Mouse (Mus musculus) CH12.LX (cell line): ENCODE data around the gene Smap1. TPM values are rescaled to one million over a fixed set of nuclear protein-coding genes. Genes with fewer than 3 reads are reported as not detected.

Experiments used
- DNase-seq: peaks from one replicate; pipeline ENCODE4 v3.0.0-alpha.2; 2013; ENCODE audit errors: extremely low read depth
- H3K27ac ChIP-seq: 2 replicates; pipeline ENCODE4 v1.5.1; 2012; ENCODE audit warnings: low read depth, mild to moderate bottlenecking, control low read depth, moderate library complexity; ENCODE audit not compliant: insufficient read depth
- H3K27me3 ChIP-seq: replicated peaks from 2 replicates; pipeline ENCODE3; 2012; ENCODE audit warnings: inconsistent platforms
- H3K36me3 ChIP-seq, 2 experiments: replicated peaks in 1 of 2; 2 replicates each; pipeline versions ENCODE3 to v1.6.1; 2012; ENCODE audit warnings: inconsistent platforms in 1 of 2, low read length in 1 of 2, mild to moderate bottlenecking in 1 of 2, mixed read lengths in 1 of 2, moderate library complexity in 1 of 2; ENCODE audit not compliant: control insufficient read depth in 1 of 2, insufficient read depth in 1 of 2
- H3K4me1 ChIP-seq, 2 experiments: 2 replicates each; pipeline ENCODE4 v1.6.1; 2012; ENCODE audit warnings: inconsistent platforms in 1 of 2, moderate library complexity in 1 of 2; ENCODE audit not compliant: insufficient read depth in 2 of 2, control insufficient read depth in 1 of 2
- H3K4me2 ChIP-seq: 2 replicates; pipeline ENCODE4 v1.6.1; 2012; ENCODE audit warnings: low read depth, mild to moderate bottlenecking, control low read depth; ENCODE audit not compliant: poor library complexity, insufficient read depth, severe bottlenecking
- H3K4me3 ChIP-seq, 3 experiments: fragments of 150-350 bp in 1 of 3; sonication (generic) in 1 of 3; replicated peaks in 1 of 3; 2 replicates each; pipeline versions ENCODE3 to v1.5.1; 2011 to 2012; ENCODE audit warnings: low read depth in 2 of 3, low read length in 2 of 3, mild to moderate bottlenecking in 2 of 3, moderate library complexity in 2 of 3, control low read depth in 1 of 3, improper control_type of control experiment in 1 of 3, inconsistent platforms in 1 of 3, mixed read lengths in 1 of 3; ENCODE audit not compliant: poor library complexity in 1 of 3
- H3K79me2 ChIP-seq: replicated peaks from 2 replicates; pipeline ENCODE4 v1.6.1; 2012; ENCODE audit warnings: mild to moderate bottlenecking, moderate library complexity; ENCODE audit not compliant: control insufficient read depth, poor library complexity, insufficient read depth, severe bottlenecking; ENCODE audit errors: extremely low read depth
- H3K9ac ChIP-seq: 2 replicates; pipeline ENCODE4 v1.6.1; 2012; ENCODE audit warnings: low read depth, mild to moderate bottlenecking, control low read depth, moderate library complexity; ENCODE audit not compliant: insufficient read depth
- H3K9me3 ChIP-seq: replicated peaks from 2 replicates; pipeline ENCODE3; 2012; ENCODE audit warnings: low read length, inconsistent platforms, mixed read lengths
- BHLHE40 ChIP-seq: IDR thresholded peaks from 2 replicates; pipeline ENCODE4 v1.6.1; 2011; ENCODE audit warnings: mild to moderate bottlenecking, low read depth, low read length, improper control_type of control experiment
- CTCF ChIP-seq, 2 experiments: IDR thresholded peaks in 1 of 2; conservative IDR thresholded peaks in 1 of 2; 2 replicates each; pipeline ENCODE4 v1.5.1; 2011 to 2012; ENCODE audit warnings: low read depth in 2 of 2, low read length in 2 of 2, improper control_type of control experiment in 1 of 2, inconsistent platforms in 1 of 2, mild to moderate bottlenecking in 1 of 2, moderate library complexity in 1 of 2
- E2F4 ChIP-seq: IDR thresholded peaks from 2 replicates; pipeline ENCODE4 v1.6.1; 2011; ENCODE audit warnings: low read depth, low read length, improper control_type of control experiment; ENCODE audit not compliant: insufficient replicate concordance
- EP300 ChIP-seq: IDR thresholded peaks from 2 replicates; pipeline ENCODE4 v1.6.1; 2011; ENCODE audit warnings: low read length, improper control_type of control experiment
- ETS1 ChIP-seq: conservative IDR thresholded peaks from 2 replicates; pipeline ENCODE4 v1.6.1; 2012; ENCODE audit warnings: low read depth, mild to moderate bottlenecking, inconsistent platforms, low read length, improper control_type of control experiment, moderate library complexity
- IRF4 ChIP-seq: IDR thresholded peaks from 2 replicates; pipeline ENCODE4 v1.6.1; 2014; ENCODE audit warnings: low read depth, mild to moderate bottlenecking, inconsistent platforms, low read length, improper control_type of control experiment
- JUN ChIP-seq: IDR thresholded peaks from 2 replicates; pipeline ENCODE4 v1.6.1; 2011; ENCODE audit warnings: low read depth, mild to moderate bottlenecking, low read length, improper control_type of control experiment, moderate library complexity; ENCODE audit not compliant: insufficient read depth
- MAZ ChIP-seq: IDR thresholded peaks from 2 replicates; pipeline ENCODE4 v1.6.1; 2012; ENCODE audit warnings: low read depth, mild to moderate bottlenecking, inconsistent platforms, low read length, improper control_type of control experiment, moderate library complexity
- MXI1 ChIP-seq: IDR thresholded peaks from 2 replicates; pipeline ENCODE4 v1.6.1; 2011; ENCODE audit warnings: mild to moderate bottlenecking, low read depth, low read length, improper control_type of control experiment
- NELFE ChIP-seq: IDR thresholded peaks from 2 replicates; pipeline ENCODE4 v1.6.1; 2011; ENCODE audit warnings: low read depth, low read length, improper control_type of control experiment
- PAX5 ChIP-seq: IDR thresholded peaks from 2 replicates; pipeline ENCODE4 v1.6.1; 2012; ENCODE audit warnings: low read length, inconsistent platforms, mixed read lengths
- POLR2A ChIP-seq: IDR thresholded peaks from 2 replicates; pipeline ENCODE4 v1.6.1; 2011; ENCODE audit warnings: low read depth, mild to moderate bottlenecking, improper control_type of control experiment, low read length
- SIN3A ChIP-seq: IDR thresholded peaks from 2 replicates; pipeline ENCODE4 v1.6.1; 2012; ENCODE audit warnings: low read length, improper control_type of control experiment, inconsistent platforms
- TBP ChIP-seq: conservative IDR thresholded peaks from 2 replicates; pipeline ENCODE4 v1.6.1; 2011; ENCODE audit warnings: low read depth, low read length, improper control_type of control experiment
- TCF12 ChIP-seq: IDR thresholded peaks from 2 replicates; pipeline ENCODE4 v1.6.1; 2014; ENCODE audit warnings: low read depth, mild to moderate bottlenecking, inconsistent platforms, low read length, improper control_type of control experiment
- USF2 ChIP-seq: conservative IDR thresholded peaks from 2 replicates; pipeline ENCODE4 v1.6.1; 2011; ENCODE audit warnings: low read depth, low read length, improper control_type of control experiment
- ZKSCAN1 ChIP-seq: IDR thresholded peaks from 2 replicates; pipeline ENCODE4 v1.6.1; 2012; ENCODE audit warnings: low read depth, inconsistent platforms, low read length, improper control_type of control experiment, borderline replicate concordance
- ZMIZ1 ChIP-seq: IDR thresholded peaks from 2 replicates; pipeline ENCODE4 v1.6.1; 2012; ENCODE audit warnings: low read depth, mild to moderate bottlenecking, inconsistent platforms, low read length, improper control_type of control experiment
- ZNF384 ChIP-seq: IDR thresholded peaks from 2 replicates; pipeline ENCODE4 v1.6.1; 2012; ENCODE audit warnings: low read depth, low read length, improper control_type of control experiment, inconsistent platforms
- dilution Hi-C: fragments of 300-500 bp; cut with MboI; formaldehyde crosslinking; loops from 2 replicates; pipeline ENCODE4 v1.14.3; 2020; ENCODE audit warnings: low sequenced_read_pairs; ENCODE audit not compliant: extremely low pct_unique_long_range_greater_than_20kb, extremely low pct_ligation_motif_present
- in situ Hi-C: fragments of 300-500 bp; cut with MboI; formaldehyde crosslinking; loops from 3 replicates; pipeline ENCODE4 v1.14.3; 2019; ENCODE audit warnings: low sequenced_read_pairs, low pct_ligation_motif_present, low pct_unique_long_range_greater_than_20kb, mixed read lengths
- polyA plus RNA-seq: library from polyadenylated mRNA; unstranded; fragments of >175 nt; gene quantifications from 2 replicates; pipeline ENCODE4 v1.2.1, GENCODE M21; 2012; ENCODE audit warnings: low read depth; ENCODE audit not compliant: insufficient read length
- total RNA-seq, 2 experiments: library from RNA; depleted of rRNA; stranded (reverse); fragments of 300-350 nt in 1 of 2; fragments of >200 nt in 1 of 2; gene quantifications; 2 replicates each; pipeline ENCODE4 v1.2.3; 2012 to 2014

Gene Smap1
- total and polyA plus RNA-seq, 3 experiments, result 22.3 to 60.5 (median 37.0) TPM

- no peaks in the 10 kb centered on the region for H3K36me3 ChIP-seq
- H3K79me2 ChIP-seq, result no peaks in the 10 kb centered on the region
- TF ChIP-seq BHLHE40 (no peak), USF2 (no peak), MAZ (no peak), SIN3A (no peak), E2F4 (no peak), PAX5 (no peak), CTCF (conservative IDR thresholded peaks at IDR 0.05 in 1 of 2, IDR thresholded peaks at IDR 0.05 in 1 of 2; ENCODE audit: low read depth in 2 of 2, low read length in 2 of 2) (no peak), ZMIZ1 (no peak), JUN (no peak), TCF12 (no peak), ETS1 (no peak), IRF4 (no peak), POLR2A (no peak)
- no peaks in the 10 kb centered on the region for H3K4me1 ChIP-seq
- H3K4me2 ChIP-seq, result no peak overlapping the region
- dilution Hi-C loops (no loop called here), in situ Hi-C loops (no loop called here)
- H3K27ac ChIP-seq, result no peak overlapping the region
- no peak overlapping the region for H3K9ac ChIP-seq
- no peaks in the 10 kb centered on the region for H3K9me3 ChIP-seq
- H3K27me3 ChIP-seq, result no peaks in the 10 kb centered on the region
- H3K4me3 ChIP-seq, result peak overlapping the region in 1 of 3 experiments; percentile 45
- no peak for DNase-seq
Observed at GRCm38 (mm10) chr1:23958668-23959414, 36.7 kb upstream of the Smap1 start.

- no peak for DNase-seq
- Histone ChIP-seq H3K4me3 (no peak overlapping the region), H3K36me3 (no peaks in the 10 kb centered on the region), H3K9me3 (no peaks in the 10 kb centered on the region), H3K4me1 (no peaks in the 10 kb centered on the region), H3K9ac (no peak overlapping the region), H3K79me2 (no peaks in the 10 kb centered on the region), H3K4me2 (no peak overlapping the region), H3K27me3 (no peaks in the 10 kb centered on the region), H3K27ac (no peak overlapping the region)
- in situ Hi-C loops, result no loop called here
- no peak for TF ChIP-seq EP300
- TF ChIP-seq NELFE, result no peak
- TF ChIP-seq ZNF384, result no peak
- TF ChIP-seq SIN3A, result no peak
- TF ChIP-seq ZKSCAN1, result no peak
- no peak for TF ChIP-seq MAZ
- TF ChIP-seq TBP, result no peak
- TF ChIP-seq MXI1, result no peak
- no peak for TF ChIP-seq CTCF (conservative IDR thresholded peaks at IDR 0.05 in 1 of 2, IDR thresholded peaks at IDR 0.05 in 1 of 2; ENCODE audit: low read depth in 2 of 2, low read length in 2 of 2)
- dilution Hi-C loops, result no loop called here
Observed at GRCm38 (mm10) chr1:23958101-23958500, 36.0 kb upstream of the Smap1 start.
